Mouse (Mus musculus) megakaryocyte, embryonic 14.5 days (primary cell): ENCODE data around the gene Papln.

Experiments
- FLI1 ChIP-seq: IDR thresholded peaks from 2 replicates; pipeline ENCODE4 v1.6.1; 2012; ENCODE audit warnings: low read length, inconsistent platforms, mixed read lengths
- GATA1 ChIP-seq: IDR thresholded peaks from 3 replicates; pipeline ENCODE4 v1.6.1; 2012; ENCODE audit warnings: mixed read lengths, low read length, inconsistent platforms, borderline replicate concordance

GRCm38 (mm10) chr12:83781204-83781603, 17.8 kb downstream of the Papln start:
- TF ChIP-seq FLI1: no peak
- TF ChIP-seq GATA1: no peak
